Mouse (Mus musculus) T-helper 17 cell (primary cell): ENCODE measurements around the gene Ldb3.

Experiments
- in situ Hi-C, 2 experiments: fragments of 300-600 bp; cut with MboI, MseI; formaldehyde crosslinking; loops; 1 replicate in 1 of 2; 2 replicates in 1 of 2; pipeline ENCODE4 v1.15.1; 2025; ENCODE audit warnings: high pct_unique_total_duplicates in 2 of 2

Gene Ldb3

DNA sequence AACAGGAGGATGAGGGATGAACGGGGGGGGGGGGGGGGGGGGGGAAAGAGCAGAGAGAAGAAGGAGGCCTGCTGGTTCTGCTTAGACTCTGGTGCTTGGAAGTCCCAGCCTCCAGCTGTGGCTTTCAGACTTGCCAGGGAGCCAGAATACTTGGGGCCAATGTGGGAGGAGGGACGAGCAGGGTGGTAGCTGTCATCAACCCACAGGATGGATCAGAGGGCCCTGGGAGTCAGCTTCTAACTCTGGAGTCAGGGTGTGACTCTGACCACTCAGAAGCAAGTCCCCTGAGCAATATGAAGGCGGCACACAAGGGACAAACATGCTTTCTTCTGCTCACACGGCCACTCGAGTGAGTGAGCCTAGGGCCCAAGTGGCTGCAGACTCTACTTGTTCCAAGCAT lies 23.8 kb downstream of the Ldb3 start:
- in situ Hi-C loops = no loop called here

DNA sequence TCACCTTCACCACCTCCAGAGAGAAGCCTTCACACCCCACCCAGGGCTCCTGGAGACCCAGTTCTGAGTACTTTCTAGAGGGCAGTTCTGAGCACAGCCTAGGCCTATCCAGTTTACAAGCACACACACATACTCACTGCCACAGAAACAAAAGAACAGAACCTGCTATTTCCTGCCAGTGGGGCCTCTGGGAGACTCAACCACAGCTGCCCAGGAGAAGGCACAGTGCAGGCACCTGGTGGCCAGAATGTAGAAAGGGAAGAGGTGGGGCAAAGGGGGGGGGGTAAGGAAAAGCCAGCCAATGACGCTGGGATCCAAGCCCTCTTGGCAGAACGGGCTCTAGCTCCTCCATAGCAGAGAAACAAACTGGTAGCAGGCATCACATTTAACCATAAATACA lies 26.1 kb downstream of the Ldb3 start:
- in situ Hi-C loops = no loop called here

DNA sequence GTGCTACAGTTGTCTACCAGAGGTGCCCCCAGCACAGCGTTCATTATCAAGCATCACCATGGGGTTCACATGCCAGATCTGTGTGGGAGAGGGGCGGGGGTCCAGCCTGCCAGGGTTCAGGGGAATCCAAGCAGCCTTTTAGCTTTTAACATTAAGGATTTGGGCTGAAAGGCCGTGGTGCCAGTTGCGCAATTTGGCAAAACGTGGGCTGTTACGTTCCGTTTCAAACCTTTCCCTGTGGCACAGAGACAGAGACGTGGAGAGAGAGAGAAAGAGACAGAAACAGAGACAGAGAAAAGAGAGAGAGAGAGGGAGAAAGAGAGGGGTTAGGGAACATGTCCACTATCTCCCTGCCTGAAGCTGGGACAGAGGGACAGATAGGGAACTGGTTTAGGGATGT lies 26.8 kb downstream of the Ldb3 start:
- in situ Hi-C loops = no loop called here

DNA sequence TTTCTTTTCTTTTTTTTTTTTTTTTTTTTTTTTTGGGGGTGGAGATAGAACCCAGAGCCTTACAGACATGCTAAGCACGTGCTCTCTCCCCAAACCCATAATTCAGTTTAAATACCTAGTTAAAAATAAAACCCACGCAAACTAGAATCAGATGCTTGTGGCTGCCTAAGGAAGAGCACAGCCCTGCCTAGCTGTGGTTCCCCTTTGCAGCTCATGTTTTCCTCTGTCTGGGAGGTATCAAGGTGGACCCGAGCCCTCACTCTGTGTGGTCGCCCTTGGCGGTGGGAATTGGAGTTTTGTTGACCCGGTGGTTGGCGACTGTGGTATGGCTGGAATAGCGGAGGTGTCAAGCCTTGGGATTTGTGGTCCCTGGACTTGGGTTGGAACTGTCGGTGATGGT lies 29.5 kb downstream of the Ldb3 start:
- in situ Hi-C loops = no loop called here

DNA sequence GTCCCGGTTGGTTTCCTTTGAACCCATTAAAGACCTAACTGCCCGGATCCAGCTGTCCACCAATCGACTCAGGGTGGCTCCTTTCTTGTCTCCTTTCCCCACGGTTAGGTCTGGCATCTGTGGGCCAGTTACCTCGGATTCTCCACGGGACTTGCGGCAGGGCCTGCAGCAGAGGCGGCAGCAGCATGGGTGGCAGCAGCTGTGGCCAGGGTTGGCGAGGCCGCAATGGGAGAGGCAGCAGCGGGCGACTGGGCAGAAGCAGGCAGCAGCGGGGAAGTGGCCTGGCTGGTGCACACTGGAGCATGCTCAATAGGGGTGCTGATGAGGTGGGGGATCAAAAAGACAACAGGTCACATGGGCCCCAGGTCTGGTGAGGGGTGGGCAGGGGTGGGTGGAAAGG lies 33.3 kb downstream of the Ldb3 start:
- in situ Hi-C loops = no loop called here

DNA sequence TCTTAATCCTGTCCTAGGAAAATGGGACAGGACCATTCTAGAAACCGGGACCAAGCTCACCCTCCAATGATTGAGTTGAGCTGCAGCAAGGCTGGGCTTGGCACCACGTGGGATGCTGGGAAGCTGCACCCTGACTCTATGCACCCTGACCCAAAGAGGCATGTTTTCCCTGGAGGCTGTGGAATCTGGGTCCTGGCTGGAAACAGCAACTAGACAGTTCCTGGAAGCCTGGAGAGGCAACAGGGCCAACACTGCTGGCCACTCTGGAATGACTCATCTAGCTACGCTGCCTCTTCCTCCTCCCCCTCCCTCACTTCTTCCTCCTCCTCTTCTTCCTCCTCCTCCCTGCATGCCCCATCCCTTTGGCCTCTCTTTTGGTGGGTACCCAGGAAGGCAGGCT lies 34.4 kb downstream of the Ldb3 start:
- in situ Hi-C loops = no loop called here

DNA sequence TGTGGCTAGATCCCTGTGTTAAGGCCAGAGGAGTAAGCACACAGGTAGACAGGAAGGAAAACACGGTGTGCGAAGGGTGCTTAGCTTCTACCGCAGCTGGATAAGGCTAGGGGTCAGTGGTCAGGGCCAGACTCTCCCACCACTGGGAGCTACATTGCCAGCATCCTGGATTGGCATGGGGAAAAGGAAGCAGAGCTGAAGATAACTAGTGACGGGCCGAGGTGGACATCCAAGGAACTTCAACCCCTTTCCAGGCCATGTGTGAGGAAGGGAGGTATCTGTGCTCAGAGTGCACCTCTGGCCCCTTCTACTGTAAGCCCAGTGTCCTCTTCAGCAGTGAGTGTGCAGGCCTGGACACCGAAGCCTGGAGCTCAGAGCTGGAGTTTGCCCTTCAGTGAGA lies 35.0 kb downstream of the Ldb3 start:
- in situ Hi-C loops = no loop called here

DNA sequence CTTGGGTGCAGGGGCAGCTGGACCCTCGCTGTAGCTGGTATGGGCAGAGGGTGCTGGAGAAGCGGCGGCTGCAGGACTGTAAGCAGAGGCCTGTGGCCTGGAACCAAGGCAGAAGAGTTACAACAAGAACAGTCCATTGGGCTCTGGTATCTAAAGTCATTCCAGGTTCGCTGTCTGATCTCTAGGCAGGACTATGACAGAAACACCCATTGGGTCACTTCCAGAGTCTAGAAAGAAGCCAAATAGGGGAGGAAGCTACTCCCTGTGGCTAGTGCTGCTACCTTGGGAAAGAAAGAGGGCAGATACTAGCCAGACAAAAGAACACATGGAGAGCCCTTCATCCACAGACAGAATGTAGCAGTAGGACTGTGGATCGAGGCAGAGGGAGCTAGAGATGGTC lies 36.3 kb downstream of the Ldb3 start:
- in situ Hi-C loops = no loop called here

DNA sequence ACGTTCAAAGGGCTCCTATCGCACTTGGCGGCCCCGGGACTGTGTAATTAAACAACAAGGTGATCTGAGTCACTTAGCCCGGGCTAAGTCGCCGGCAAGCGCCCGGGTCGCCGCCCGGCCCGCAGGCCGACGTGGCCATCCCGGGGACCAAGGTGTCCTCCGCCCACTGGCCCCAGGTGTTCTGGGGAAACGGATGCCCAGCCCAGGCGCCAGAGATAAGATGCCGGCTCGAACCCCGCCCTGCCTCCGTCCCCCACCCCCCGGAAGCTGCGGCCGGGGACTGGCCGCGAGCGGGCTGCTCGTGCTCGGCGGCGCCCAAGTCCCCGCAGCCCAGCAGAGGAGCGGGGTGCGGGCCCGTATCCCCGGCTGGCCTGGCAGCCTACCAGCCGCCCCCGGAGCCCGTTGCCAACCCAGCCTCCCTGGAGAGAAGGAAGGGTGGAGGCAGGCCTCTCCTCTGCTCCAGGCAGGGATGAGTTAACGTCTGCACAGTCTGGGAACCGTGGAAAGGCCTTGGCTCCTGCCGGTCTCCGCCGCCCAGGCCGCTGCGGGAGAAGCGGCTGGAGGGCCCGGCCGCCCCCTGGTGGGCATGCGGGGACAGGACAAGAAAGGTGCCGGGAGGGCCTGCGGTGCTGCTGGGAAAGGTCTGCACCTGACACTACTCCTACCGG lies 39.3 kb downstream of the Ldb3 start:
- in situ Hi-C loops = loop anchor here in 1 of 2 experiments (5.0 kb wide), 1 partner anchor 47 kb away; the partner anchor contains the start of gene Bmpr1a

DNA sequence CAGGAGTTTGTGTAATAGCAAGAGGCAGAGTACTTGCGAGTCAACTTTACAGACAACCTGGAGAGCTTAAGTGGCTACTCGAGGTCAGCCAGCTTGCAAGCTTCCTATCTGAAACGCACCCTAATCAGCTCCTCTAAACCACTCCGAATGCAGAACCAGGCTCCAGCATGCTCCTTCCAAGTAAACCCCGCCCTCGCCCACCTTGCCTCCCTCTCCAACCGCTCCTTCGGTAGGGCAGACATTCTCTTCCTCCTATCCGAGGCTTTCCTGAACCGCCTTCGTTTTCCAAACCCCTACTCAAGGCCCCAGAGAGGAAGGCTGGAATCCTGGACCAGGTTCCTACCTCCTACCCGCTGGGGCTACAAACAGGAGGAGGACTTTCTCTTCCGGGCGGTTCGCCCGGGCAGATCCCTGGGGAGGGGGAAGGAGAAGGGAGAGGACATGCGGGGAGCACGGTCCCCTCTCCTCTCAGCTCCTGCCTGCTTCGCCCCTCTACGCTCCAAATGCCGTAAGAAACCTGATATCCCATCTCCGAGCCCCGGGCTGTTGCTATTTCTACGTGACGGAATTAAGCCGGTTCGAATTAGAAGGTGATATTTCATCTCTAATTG lies 40.0 kb downstream of the Ldb3 start:
- in situ Hi-C loops = loop anchor here in 1 of 2 experiments (5.0 kb wide), 1 partner anchor 46 kb away; the partner anchor contains the start of gene Bmpr1a

DNA sequence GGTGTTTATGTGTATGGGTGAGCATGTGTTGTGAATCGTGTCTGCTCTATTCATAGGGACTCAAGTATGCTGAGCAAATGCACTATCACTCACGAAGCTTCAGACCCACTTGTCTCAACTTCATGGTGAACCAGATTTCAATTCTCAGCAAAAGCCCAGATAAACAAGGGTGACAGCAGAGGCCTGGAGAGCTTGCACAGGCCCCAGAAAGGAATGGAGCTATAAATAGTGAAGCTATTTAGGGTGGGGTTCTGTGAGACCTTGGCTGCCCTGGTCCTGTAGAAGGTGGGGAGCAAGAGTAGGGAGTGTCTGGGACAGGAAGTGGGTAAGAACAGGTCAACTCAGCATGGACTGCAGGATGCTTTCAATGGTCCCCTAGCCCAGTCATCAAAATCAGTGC lies 43.9 kb downstream of the Ldb3 start:
- in situ Hi-C loops = no loop called here

DNA sequence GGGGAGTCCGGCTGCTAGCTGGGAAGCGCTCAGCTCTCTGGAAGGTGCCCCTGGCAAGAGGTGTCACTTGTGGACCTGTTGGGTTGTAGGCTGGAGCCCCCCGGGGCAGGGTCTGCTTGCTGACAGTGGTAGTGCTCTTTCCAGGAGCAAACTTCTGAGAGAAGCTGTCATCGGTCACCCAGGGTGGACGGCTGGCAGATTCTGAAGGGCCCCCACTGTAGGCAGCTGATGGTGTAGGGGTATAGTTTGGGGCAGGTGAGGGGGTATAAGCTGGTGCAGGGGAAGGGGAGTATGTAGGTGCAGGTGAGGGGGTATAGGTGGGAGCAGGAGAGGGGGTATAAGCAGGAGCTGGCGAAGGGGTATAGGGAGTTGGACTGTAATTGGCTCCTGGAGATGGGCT lies 44.5 kb downstream of the Ldb3 start:
- in situ Hi-C loops = no loop called here

DNA sequence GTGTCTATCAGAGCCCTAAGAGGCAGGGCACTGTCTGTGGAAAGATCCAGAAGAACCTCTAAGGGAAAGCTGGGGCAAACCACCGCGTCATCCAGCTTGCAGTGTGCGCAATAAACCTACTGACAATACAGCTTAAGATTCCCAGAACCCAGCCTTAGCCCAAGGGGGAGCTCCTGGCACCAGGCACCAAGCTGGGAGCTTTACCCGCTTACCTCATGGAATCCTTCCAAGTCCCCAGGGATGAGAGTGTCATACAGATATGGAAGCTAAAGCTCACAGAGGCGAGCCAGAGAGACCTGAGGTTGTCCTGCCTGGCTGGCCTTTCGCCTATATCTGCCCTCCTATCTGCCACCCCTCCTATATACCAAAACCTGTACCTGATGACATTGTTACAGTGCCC lies 44.9 kb downstream of the Ldb3 start:
- in situ Hi-C loops = no loop called here

DNA sequence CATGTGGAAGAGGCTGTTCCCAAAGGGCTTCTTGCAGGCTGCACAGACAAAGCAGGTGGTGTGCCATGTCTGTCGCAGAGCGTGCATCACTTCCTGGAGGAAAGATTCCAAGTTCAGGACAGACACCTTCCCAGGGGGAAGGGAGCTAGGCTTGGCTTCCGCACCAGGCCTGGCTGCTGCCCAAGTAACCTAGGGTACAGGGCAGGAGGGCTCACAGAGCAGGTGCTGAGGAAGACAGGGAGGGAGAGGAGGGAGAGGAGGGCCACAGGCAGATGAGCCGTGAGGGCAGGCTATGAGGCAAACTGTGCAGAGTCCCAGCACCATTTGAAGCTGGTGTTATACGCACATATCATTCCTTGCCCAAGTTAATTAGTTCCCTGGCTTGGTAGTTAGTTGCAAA lies 46.6 kb downstream of the Ldb3 start:
- in situ Hi-C loops = no loop called here

DNA sequence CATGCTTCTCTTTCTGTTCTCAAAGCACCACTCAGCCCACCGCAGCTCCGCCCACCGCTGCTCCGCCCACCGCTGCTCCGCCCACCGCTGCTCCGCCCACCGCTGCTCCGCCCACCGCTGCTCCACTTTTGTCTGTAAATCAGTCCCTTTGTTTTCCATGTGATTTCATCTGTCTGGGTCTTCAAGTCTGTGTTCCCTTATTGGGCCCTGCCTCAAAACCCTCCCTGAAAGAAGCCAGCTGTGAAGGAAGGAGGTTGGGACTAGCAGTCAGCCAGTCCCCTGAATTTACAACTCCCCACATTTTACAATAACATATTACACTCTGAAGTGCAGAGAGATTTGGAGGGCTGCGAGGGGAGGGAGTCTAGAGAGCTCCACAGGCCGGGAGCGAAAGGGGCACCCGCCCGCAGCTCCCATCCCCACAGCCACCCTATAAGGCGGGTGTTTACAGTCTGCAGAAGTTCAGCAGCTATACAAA lies 47.8 kb downstream of the Ldb3 start:
- in situ Hi-C loops = no loop called here

DNA sequence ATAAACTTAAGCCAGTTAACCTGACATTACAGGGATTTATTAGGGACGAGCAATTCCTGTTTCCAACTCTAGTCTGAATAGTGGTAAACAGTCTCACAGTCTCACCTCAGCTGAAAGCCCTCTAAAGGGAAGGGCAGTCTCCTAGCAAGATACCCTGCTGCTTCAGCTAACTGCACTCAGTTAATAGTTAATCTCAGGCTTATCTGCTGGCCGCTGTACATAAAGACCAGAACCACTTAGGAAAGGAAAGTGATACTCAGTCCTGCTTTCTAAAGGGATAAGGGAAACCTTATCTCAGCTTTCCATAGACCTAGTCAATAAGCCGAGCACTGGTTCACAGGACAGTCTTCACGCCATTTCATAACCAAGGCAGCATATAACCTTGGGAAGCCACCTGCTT lies 52.6 kb downstream of the Ldb3 start:
- in situ Hi-C loops = no loop called here

DNA sequence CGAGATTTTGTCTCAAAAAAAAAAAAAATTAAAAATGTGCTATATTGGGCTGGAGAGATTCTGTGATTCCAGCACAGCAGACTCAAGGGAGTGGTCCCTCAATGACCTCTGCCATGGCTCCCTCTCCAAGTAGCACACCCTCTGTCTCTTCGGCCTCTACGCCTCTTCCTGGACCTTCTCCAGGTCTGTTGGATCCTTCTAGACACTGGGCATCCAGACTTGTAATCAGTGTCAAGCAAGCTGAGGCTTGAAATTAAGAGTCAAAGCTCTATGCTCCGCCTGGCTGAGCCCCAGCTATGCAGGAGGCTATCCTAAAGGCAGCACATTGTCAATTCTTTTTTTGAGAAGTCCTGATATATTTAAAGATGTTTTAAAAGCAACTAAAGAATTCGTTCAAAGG lies 54.9 kb downstream of the Ldb3 start:
- in situ Hi-C loops = no loop called here

DNA sequence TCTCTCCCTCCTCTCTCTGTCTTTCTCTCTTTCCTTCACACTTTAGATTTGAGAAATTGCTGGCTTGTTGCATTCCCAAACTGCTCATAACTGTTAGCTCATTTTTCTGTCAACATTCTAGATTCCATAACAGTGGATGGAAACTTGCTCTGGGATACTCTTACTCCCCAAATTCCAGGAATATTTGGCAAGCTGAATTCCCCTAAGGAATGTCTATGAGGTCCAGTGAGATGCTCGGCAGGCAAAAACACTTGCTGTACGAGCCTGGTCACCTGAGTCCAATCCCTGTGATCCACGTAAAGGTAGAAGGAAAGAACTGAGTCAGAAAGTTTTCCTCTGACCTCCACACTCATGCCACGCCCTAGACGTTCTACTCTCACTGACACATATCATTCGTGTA lies 55.9 kb downstream of the Ldb3 start:
- in situ Hi-C loops = no loop called here

DNA sequence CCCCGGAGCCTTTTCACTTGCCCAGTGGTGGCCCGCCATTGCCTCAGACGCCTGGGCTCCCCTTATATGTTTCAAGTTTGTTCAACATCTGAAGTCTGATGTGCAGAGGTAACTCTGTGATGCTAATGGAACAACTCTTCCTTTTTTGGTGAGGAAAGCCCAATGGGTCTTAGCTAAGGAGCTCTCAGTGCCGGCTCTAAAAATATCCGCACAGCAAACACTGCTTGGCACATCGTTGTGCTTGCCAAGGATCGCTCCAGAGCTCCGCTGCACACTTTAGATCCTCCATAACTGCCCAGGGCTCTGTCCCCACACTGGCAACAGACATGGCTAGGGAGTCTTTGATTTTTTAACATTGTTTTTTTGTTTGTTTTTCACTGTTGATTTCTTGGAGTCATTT lies 59.7 kb downstream of the Ldb3 start:
- in situ Hi-C loops = no loop called here

DNA sequence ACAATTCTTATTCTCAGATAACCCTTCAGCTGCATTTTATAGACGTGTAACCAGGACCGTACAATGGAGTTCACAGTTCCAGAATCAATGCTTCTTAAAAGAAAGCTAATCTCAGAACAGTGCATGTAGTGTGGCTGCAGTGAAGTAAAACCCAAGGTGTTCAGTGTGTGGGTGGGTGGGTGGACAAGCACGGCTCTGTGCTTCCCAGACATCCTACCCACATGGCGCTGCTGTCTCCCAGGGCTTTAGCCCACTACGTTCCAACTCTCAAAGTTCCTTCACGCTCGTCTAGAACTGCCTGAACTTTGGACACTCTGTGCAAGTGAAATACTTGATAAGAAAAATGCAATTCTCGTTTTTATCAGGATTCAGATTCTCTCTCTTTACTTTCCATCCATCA lies 65.8 kb downstream of the Ldb3 start, which contains the start of gene 9230112D13Rik:
TSS of gene 9230112D13Rik (minus strand) at position 101 of the 400 bp plus-strand sequence.
- in situ Hi-C loops = no loop called here

DNA sequence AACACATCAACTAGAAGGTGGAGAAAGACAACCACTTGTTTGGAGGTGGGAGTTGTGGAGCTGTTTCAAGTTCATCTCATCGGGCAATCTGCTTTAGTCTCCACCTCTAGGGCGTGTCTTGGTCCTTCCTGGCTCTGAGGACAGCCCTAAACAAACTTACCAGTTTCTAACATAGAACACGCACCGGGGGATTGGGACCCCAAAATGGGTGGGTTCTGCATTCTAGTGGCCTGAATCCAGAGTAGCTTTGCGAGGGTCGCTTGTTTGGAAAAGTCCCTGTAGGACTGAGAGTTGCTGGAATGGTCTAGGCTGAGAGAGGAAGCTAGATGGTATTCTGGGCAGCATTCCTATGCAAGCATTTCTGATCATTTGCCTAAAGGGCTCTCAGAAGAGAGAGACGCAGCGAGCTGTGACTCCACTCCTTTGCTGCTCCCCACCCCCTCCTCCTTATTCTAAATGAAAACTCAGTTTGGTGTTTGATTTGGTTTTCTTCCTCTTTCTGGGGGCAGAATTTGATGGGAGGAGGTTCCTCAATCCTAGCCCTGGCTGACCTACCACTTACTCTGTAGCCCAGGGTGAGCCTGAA lies 70.4 kb downstream of the Ldb3 start:
- in situ Hi-C loops = no loop called here

DNA sequence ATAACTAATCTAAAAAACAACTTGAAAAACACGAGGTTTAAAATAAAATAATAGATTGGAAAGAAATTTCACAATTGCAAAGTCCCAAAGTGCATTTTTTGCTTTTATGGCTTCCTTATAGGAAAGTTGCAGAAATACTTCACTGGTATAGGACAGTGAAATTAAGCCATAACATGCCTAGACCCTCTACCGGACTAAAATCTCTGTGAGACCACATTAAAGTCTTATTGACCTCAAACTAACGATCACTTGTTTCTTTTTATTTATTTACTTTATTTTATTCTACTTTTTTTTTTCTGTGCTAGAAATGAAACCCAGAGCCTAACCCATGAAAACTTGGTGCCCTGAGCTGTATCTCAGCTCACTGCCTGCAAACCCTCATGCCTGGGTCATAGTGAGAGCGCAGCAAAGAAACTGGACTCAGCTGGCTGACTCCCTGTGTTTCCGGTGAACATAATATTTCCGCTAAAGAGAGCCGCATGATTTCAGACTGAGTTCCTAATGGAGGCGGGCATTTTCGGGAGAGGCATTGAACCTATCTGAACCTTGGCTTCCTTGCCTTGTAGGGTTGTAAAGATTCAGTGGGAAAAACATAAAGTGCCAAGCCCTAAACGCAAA lies 71.4 kb downstream of the Ldb3 start:
- in situ Hi-C loops = no loop called here

DNA sequence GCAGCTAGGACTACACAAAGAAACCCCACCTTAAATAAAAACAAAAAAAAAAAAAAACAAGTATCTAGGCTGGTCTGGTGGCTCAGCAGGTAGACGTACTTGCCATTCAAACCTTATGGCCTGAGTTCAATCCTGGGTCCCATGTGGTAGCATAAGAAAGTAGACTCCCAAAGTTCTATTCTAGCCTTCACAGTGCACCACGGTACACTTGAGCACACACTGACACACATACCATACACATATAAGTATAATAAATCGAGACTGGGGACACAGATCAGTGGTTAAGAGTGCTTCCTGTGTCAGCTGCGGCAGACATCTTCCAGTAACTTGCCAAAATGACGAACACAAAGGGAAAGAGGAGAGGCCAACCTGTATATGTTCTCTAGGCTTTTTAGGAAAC lies 72.6 kb downstream of the Ldb3 start:
- in situ Hi-C loops = no loop called here
